Mouse (Mus musculus) ES-E14 (cell line): Measurements from ENCODE around the gene Thnsl2.

ENCODE experiments used
- CHD2 ChIP-seq: IDR thresholded peaks from 2 replicates; pipeline ENCODE4 v1.6.1; 2014; ENCODE audit warnings: mild to moderate bottlenecking, low read depth, low read length, inconsistent platforms
- HCFC1 ChIP-seq: IDR thresholded peaks from 2 replicates; pipeline ENCODE4 v1.6.1; 2012; ENCODE audit warnings: low read length, inconsistent platforms, borderline replicate concordance; ENCODE audit not compliant: insufficient read depth

- TF ChIP-seq HCFC1 (no peak), CHD2 (no peak)
Observed at GRCm38 (mm10) chr6:71153486-71153885, 9.2 kb upstream of the Thnsl2 start.
